Comparison of ENCODE assay signal across 7 mouse cellular contexts in genomic region chr7:83659159-83660065, GRCm38 (mm10). TPM values are rescaled to one million over a fixed set of nuclear protein-coding genes. Genes with fewer than 3 reads are reported as not detected.
A peak's percentile ranks its signal among the peaks of the same experiment; 100 is the strongest.
DNase-seq lines count a peak whose midpoint lies in the region; ATAC-seq lines count a peak whose summit lies in the region.

No protein-coding gene starts in this region.

- H3K4me2 ChIP-seq in kidney, embryonic 15.5 days = no peak overlapping the region

- H3K4me1 ChIP-seq in kidney, embryonic 15.5 days = 0 out of 2 replicates have a peak, but pooled peaks cover 4% of the 10 kb centered on the region

- no peaks in the 10 kb centered on the region for H3K36me3 ChIP-seq in kidney, embryonic 15.5 days

- DNase-seq in A20 (ENCODE audit: low read depth, low spot score) = peak; percentile 89
- peak; percentile 83 for DNase-seq in CD4-positive, CD25-positive, alpha-beta regulatory T cell, adult 2 months (ENCODE audit: low read depth, low spot score)
- DNase-seq in cerebellum, postnatal 36 days = peak; percentile 70 to 73
- DNase-seq in right cerebral cortex, postnatal 4 days = no peak
- DNase-seq in urinary bladder, postnatal 10 days (ENCODE audit: low spot score) = no peak

- no peaks in the 10 kb centered on the region for H3K27me3 ChIP-seq in kidney, embryonic 15.5 days

- H3K9ac ChIP-seq in kidney, embryonic 15.5 days = no peak overlapping the region

- no peak for ATAC-seq in kidney, embryonic 15.5 days (replicated peaks; ENCODE audit: low FRiP score)
- peak; percentile 70 for ATAC-seq in monocyte, adult 5-6 weeks (replicated peaks; ENCODE audit: insufficient number of reproducible peaks, low FRiP score, low TSS enrichment, poor library complexity, severe bottlenecking)

- WGBS in kidney, embryonic 15.5 days = 77% methylated on average over 9 of the region's 9 CpGs

- peak overlapping the region; percentile 45 for H3K27ac ChIP-seq in kidney, embryonic 15.5 days

- H3K9me3 ChIP-seq in kidney, embryonic 15.5 days (replicated peaks) = no peaks in the 10 kb centered on the region

- H3K4me3 ChIP-seq in kidney, embryonic 15.5 days (replicated peaks) = no peak overlapping the region

RNA-seq across cellular contexts. Expression of gene Stard5, which starts 27.7 kb away (rescaled TPM):
- 24.3 and 27.0 TPM in 2 replicates for polyA plus RNA-seq in kidney, embryonic 15.5 days (2015; fragmentation: Nextera tagmentation; extraction: Ambion mirVana)
- 32.2 to 38.7 TPM (median 38.0 TPM) in 3 replicates for total RNA-seq in monocyte, adult 5-6 weeks (2017)

Comparison
In these comparisons a context has a peak if more than half of its experiments do, and no peak if none do; other contexts are left out.
1. DNase-seq: peak in A20 (single experiment), CD4-positive, CD25-positive, alpha-beta regulatory T cell, adult 2 months (single experiment) and cerebellum, postnatal 36 days (2 of 2); none in right cerebral cortex, postnatal 4 days (single experiment) and urinary bladder, postnatal 10 days (single experiment).